Mouse (Mus musculus) hindbrain, embryonic 15.5 days (tissue): ENCODE data around the gene Shank1. TPM values are rescaled to one million over a fixed set of nuclear protein-coding genes. Genes with fewer than 3 reads are reported as not detected.

ENCODE experiments used
- ATAC-seq: fragments of 200-750 bp; cut with Nextera tagmentation; 2 replicates; pipeline ENCODE4 v1.8.0; 2017; ENCODE audit warnings: low read depth, moderate number of reproducible peaks, moderate TSS enrichment; ENCODE audit not compliant: low FRiP score
- H3K27ac ChIP-seq: fragments of 300-500 bp; sonication (generic); replicated peaks from 2 replicates; pipeline ENCODE4 v1.5.1; 2015; ENCODE audit warnings: mild to moderate bottlenecking, inconsistent platforms
- H3K27me3 ChIP-seq: fragments of 300-500 bp; sonication (generic); 2 replicates; pipeline ENCODE4 v1.6.1; 2015; ENCODE audit warnings: control low read depth, inconsistent platforms
- H3K36me3 ChIP-seq: fragments of 300-500 bp; sonication (generic); 2 replicates; pipeline ENCODE4 v1.6.1; 2015; ENCODE audit warnings: control low read depth, inconsistent platforms
- H3K4me1 ChIP-seq: fragments of 300-500 bp; sonication (generic); replicated peaks from 2 replicates; pipeline ENCODE4 v1.6.1; 2015; ENCODE audit warnings: control low read depth, inconsistent platforms
- H3K4me2 ChIP-seq: fragments of 300-500 bp; sonication (generic); 2 replicates; pipeline ENCODE4 v1.6.1; 2015; ENCODE audit warnings: moderate library complexity, mild to moderate bottlenecking, inconsistent platforms
- H3K4me3 ChIP-seq: fragments of 300-500 bp; sonication (generic); 2 replicates; pipeline ENCODE4 v1.5.1; 2015; ENCODE audit warnings: mild to moderate bottlenecking, inconsistent platforms
- H3K9ac ChIP-seq: fragments of 300-500 bp; sonication (generic); 2 replicates; pipeline ENCODE4 v1.6.1; 2015; ENCODE audit warnings: inconsistent platforms
- H3K9me3 ChIP-seq: fragments of 300-500 bp; sonication (generic); 2 replicates; pipeline ENCODE4 v1.6.1; 2016; ENCODE audit warnings: control low read depth, inconsistent platforms
- WGBS: fragments of 180-500 bp; shearing (Covaris S2); methylation state at CpG from one replicate; pipeline ENCODE4 v1.1.7; 2015; 5-methylcytosine and 5-hydroxymethylcytosine counted together
- polyA plus RNA-seq: library from polyadenylated mRNA; unstranded; fragments of >200 nt; fragmentation: Nextera tagmentation; extraction: Ambion mirVana; gene quantifications from 2 replicates; pipeline ENCODE4 v1.2.1, GENCODE M21; 2015

Shank1 gene
- polyA plus RNA-seq, 1 experiment from 2014 or later = 42.3 TPM

DNA sequence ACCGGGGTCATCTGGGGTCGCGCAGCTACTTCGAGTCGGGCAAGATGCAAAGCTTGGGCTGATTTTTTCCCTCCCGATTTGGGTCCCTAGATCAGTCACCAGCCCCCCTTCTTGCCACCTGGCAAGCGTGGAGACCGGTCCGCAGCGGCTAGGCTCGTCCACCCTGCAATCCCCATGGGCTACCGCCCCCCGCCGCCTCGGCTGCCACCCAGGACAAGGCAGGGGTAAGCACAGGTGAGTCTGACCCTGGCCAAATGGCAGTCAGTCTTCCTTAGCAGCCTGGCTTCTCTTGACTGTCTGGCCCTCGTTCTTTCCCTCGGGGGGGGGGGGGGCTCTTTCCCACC lies 74.6 kb downstream of the Shank1 start:
- Histone ChIP-seq H3K4me3 (peak overlapping the region; percentile 67), H3K9ac (peak overlapping the region; percentile 73), H3K27me3 (no peaks in the 10 kb centered on the region), H3K9me3 (no peaks in the 10 kb centered on the region), H3K4me2 (peak overlapping the region; percentile 93), H3K27ac (peak overlapping the region; percentile 78), H3K36me3 (no peaks in the 10 kb centered on the region), H3K4me1 (peaks cover 25% of the 10 kb centered on the region; the same call in 1 of the 2 replicates)
- WGBS = 3% methylated on average over 11 of the region's 17 CpGs
- peak; percentile 74 for ATAC-seq

DNA sequence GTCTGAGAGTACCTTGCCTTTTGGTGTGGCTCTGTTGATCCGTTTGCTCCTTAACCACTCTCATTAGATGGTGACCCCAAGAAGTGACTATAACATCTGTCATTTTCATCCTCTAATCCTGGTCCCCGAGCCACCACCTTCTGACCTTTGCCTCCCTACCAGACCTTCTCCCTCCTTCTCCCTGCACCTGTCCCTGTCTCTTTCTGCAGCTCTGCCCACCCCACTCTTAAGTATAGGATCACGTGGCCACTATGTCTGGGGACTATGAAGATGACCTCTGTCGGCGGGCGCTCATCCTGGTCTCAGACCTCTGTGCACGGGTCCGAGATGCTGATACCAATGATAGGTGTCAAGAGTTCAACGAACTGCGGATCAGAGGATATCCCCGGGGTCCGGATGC lies 75.7 kb downstream of the Shank1 start, which contains the start of gene 1700008O03Rik:
1700008O03Rik (minus strand) TSS at position 101 of the 400 bp plus-strand sequence.
- H3K9me3 ChIP-seq = no peaks in the 10 kb centered on the region
- WGBS = 83% methylated on average over 12 of the region's 12 CpGs
- peak within 1 kb of the TSS; percentile 73 for H3K9ac ChIP-seq
- H3K4me2 ChIP-seq = peak within 1 kb of the TSS; percentile 93
- peak within 1 kb of the TSS; percentile 78 for H3K27ac ChIP-seq
- peaks cover 25% of the 10 kb centered on the region; the same call in 1 of the 2 replicates for H3K4me1 ChIP-seq
- ATAC-seq = no peak
- peak within 1 kb of the TSS; percentile 67 for H3K4me3 ChIP-seq
- H3K27me3 ChIP-seq = no peaks in the 10 kb centered on the region
- no peaks in the 10 kb centered on the region for H3K36me3 ChIP-seq

DNA sequence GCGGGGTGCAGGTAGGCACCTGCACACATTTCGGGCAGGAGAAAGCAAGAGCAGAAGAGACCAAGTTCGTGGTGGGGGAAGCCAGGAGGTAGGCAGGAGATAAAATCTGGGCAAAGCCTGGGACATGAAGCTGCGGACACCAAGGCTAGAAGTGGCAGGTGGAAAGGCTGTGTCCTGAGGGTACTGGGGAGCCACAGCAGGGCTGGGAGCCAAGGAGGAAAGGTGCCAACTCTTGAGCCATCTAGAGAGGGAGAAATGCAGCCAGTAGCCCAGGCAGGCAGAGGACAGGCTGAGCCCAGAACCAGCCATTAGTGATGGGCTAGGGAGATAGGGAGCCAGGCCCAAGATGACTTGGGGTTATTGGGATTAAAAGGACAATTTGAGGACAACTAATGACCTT lies 81.8 kb downstream of the Shank1 start:
- ATAC-seq = no peak
- no peaks in the 10 kb centered on the region for H3K4me1 ChIP-seq
- no peak overlapping the region for H3K4me2 ChIP-seq
- no peak overlapping the region for H3K9ac ChIP-seq
- H3K4me3 ChIP-seq = no peak overlapping the region
- no peaks in the 10 kb centered on the region for H3K36me3 ChIP-seq
- no peak overlapping the region for H3K27ac ChIP-seq
- no peaks in the 10 kb centered on the region for H3K9me3 ChIP-seq
- WGBS = 85% methylated on average over 4 of the region's 4 CpGs
- H3K27me3 ChIP-seq = no peaks in the 10 kb centered on the region

DNA sequence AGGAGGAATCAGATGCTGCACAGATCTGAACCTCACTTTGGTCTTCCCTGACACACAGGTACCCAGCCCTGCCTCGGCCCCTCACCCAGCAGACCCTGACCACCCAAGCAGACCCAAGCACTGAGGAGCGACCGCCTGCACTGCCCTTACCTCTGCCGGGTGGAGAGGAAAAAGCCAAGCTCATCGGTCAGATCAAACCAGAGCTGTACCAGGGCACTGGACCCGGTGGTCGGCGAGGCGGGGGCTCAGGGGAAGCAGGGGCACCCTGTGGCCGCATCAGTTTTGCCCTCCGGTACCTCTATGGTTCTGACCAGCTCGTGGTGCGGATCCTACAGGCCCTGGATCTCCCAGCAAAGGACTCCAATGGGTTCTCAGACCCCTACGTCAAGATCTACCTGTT lies 82.3 kb downstream of the Shank1 start:
- no peak for ATAC-seq
- Histone ChIP-seq H3K4me1 (no peaks in the 10 kb centered on the region), H3K4me2 (no peak overlapping the region), H3K9me3 (no peaks in the 10 kb centered on the region), H3K27ac (no peak overlapping the region), H3K4me3 (no peak overlapping the region), H3K27me3 (no peaks in the 10 kb centered on the region), H3K36me3 (no peaks in the 10 kb centered on the region), H3K9ac (no peak overlapping the region)
- WGBS = 87% methylated on average over 14 of the region's 14 CpGs

DNA sequence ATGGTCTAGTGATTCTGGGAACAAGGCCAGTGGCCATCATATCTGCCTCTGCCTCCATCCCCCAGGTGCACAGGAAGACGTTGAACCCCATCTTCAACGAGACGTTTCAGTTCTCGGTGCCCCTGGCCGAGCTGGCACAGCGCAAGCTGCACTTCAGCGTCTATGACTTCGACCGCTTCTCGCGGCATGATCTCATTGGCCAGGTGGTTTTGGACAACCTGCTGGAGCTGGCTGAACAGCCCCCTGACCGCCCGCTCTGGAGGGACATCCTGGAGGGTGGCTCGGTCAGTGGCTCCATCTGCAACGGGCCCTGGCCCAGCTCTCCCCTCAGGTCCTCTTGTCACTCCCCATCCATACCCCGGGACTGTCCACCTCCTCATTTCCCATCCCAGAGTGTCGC lies 83.2 kb downstream of the Shank1 start:
- H3K27ac ChIP-seq = no peak overlapping the region
- no peak for ATAC-seq
- no peaks in the 10 kb centered on the region for H3K9me3 ChIP-seq
- no peak overlapping the region for H3K4me3 ChIP-seq
- no peaks in the 10 kb centered on the region for H3K36me3 ChIP-seq
- H3K4me1 ChIP-seq = no peaks in the 10 kb centered on the region
- WGBS = 91% methylated on average over 17 of the region's 17 CpGs
- no peak overlapping the region for H3K4me2 ChIP-seq
- no peaks in the 10 kb centered on the region for H3K27me3 ChIP-seq
- no peak overlapping the region for H3K9ac ChIP-seq

DNA sequence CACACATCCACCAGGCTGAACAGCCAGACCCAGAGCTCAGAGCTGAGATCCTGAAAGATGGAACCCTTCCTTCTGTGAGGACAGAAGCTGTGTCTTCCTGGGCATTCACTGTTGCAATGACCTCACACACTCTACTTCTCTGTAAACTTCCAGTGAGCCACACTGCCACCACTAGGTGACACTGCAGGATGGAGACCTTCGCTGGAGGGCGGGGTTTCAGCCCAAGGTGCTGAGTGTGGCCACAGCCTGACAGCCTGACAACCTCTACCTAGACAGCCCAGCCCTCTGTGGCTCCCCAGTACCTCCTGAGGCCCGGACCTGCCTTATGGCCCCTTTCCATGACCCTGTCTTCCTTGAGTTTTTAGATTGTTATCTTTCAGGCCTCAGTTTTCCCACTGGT lies 88.5 kb downstream of the Shank1 start:
- H3K4me3 ChIP-seq = no peak overlapping the region
- peak; percentile 61 for ATAC-seq
- H3K4me2 ChIP-seq = no peak overlapping the region
- no peaks in the 10 kb centered on the region for H3K36me3 ChIP-seq
- H3K9me3 ChIP-seq = no peaks in the 10 kb centered on the region
- H3K27me3 ChIP-seq = no peaks in the 10 kb centered on the region
- H3K9ac ChIP-seq = no peak overlapping the region
- H3K4me1 ChIP-seq = no peaks in the 10 kb centered on the region
- WGBS = 21% methylated on average over 3 of the region's 3 CpGs
- no peak overlapping the region for H3K27ac ChIP-seq

DNA sequence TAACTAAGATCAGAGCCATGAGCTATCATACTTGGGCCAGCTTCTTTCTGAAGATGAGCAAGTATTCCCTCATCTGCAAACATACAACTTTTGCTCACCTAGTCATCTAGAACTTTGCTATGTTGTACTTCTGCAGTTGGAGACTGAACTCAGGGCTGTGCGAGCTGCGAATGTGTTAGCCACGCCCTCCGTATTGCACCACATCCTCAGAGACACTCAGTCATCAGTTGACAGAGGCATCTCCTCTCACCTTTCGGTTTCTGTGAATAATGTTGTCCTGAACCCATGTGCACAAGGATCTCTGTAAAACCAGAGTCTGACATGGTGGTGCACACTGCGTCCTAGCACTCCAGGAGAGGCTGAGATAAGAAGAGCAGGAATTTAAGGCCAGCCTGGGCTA lies 91.6 kb downstream of the Shank1 start:
- ATAC-seq = no peak
- H3K36me3 ChIP-seq = no peaks in the 10 kb centered on the region
- H3K4me1 ChIP-seq = peaks cover 10% of the 10 kb centered on the region
- H3K4me2 ChIP-seq = no peak overlapping the region
- no peak overlapping the region for H3K4me3 ChIP-seq
- no peaks in the 10 kb centered on the region for H3K9me3 ChIP-seq
- WGBS = 88% methylated on average over 6 of the region's 6 CpGs
- H3K9ac ChIP-seq = no peak overlapping the region
- H3K27ac ChIP-seq = no peak overlapping the region
- no peaks in the 10 kb centered on the region for H3K27me3 ChIP-seq

DNA sequence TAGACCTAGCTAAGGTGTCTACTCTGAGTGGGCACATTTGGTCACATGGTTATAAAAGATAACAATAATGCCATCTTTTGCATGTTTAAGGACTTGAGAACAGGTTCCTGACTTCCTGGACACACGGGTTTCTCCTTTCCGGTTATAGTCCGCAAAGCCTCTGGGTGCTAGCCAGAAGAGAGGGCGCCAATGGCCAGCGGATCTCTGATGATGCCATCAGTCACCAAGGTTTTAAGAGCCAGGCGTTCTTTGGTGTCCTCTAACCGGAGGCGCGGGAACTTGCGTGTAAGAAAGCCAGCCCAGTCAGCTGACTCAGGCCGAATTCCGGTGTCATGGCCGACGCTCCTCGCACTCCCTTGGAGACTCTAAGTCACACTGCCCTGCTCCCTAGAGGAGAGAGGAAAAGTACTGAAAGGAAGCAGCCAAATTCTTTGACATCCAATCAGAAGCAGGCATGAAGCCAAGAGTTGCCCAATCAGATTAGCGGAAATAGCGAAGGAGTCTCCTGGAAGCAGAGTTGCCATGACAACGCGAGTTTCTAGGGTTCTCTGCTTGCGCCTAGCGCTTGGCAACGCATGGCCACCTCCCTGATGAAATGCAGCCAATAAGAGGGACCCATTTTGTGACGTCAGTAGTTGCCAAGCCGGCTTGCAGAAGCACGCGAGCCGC lies 95.4 kb downstream of the Shank1 start:
- H3K9me3 ChIP-seq = no peaks in the 10 kb centered on the region
- 1% methylated on average over 27 of the region's 27 CpGs for WGBS
- H3K36me3 ChIP-seq = no peaks in the 10 kb centered on the region
- no peaks in the 10 kb centered on the region for H3K27me3 ChIP-seq
- H3K27ac ChIP-seq = peak overlapping the region; percentile 93
- H3K4me1 ChIP-seq = peaks cover 10% of the 10 kb centered on the region
- peak overlapping the region; percentile 46 for H3K4me3 ChIP-seq
- peak overlapping the region; percentile 46 for H3K9ac ChIP-seq
- H3K4me2 ChIP-seq = peak overlapping the region; percentile 71
- peak; percentile 98 for ATAC-seq

DNA sequence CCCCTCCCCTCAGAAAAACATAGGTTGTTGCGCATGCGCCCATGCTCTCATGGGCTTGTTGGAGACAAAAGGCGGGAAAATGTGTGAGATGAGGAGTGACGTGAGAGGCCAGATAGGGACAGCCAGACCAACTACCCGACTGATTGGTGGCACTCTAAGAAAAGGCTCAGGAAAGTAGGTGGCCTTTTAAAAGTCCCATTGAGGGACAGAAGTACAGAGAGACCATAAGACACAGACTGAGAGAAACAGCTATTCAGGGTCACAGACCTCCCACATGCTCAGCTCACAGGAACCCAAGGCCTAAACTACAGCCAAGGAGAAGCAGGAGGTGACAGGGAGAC lies 95.9 kb downstream of the Shank1 start:
- peak overlapping the region; percentile 71; the same call in 1 of the 2 replicates for H3K4me2 ChIP-seq
- H3K27ac ChIP-seq = no peak overlapping the region

More for the DNA sequence above, 95.9 kb downstream of the Shank1 start:
- H3K4me1 ChIP-seq = peaks cover 10% of the 10 kb centered on the region
- under 1% methylated on average over 5 of the region's 5 CpGs for WGBS
- H3K9me3 ChIP-seq = no peaks in the 10 kb centered on the region
- no peaks in the 10 kb centered on the region for H3K27me3 ChIP-seq
- no peak overlapping the region for H3K9ac ChIP-seq
- H3K4me3 ChIP-seq = no peak overlapping the region
- no peaks in the 10 kb centered on the region for H3K36me3 ChIP-seq
- ATAC-seq = no peak

Other genes with a start within 250 kb of the Shank1 start
- gene Klk1b21, start 207.9 kb upstream of the Shank1 start, polyA plus RNA-seq = not detected in 2 replicates
- not detected in 2 replicates for gene Klk1b22, start 197.6 kb upstream of the Shank1 start, polyA plus RNA-seq
- not detected in 2 replicates for gene Klk1b16, start 173.5 kb upstream of the Shank1 start, polyA plus RNA-seq
- gene Klk1b24, start 122.0 kb upstream of the Shank1 start, polyA plus RNA-seq = not detected in 2 replicates
- not detected in 2 replicates for gene Klk1b3, start 112.1 kb upstream of the Shank1 start, polyA plus RNA-seq
- not detected in 2 replicates for gene Klk1b4, start 102.8 kb upstream of the Shank1 start, polyA plus RNA-seq
- gene Klk1b5, start 94.3 kb upstream of the Shank1 start, polyA plus RNA-seq = not detected in 2 replicates
- gene Klk1, start 84.9 kb upstream of the Shank1 start, polyA plus RNA-seq = not detected in 2 replicates
- gene Gm36864, start 74.1 kb upstream of the Shank1 start, polyA plus RNA-seq = 0.17 TPM in 1 of 2 replicates, not detected in the other
- gene 1700028J19Rik, start 63.6 kb upstream of the Shank1 start, polyA plus RNA-seq = 1.1 and 1.2 TPM in 2 replicates
- gene 2410002F23Rik, start 63.5 kb upstream of the Shank1 start, polyA plus RNA-seq = 193 and 221 TPM in 2 replicates
- not detected in 2 replicates for gene Acp4, start 52.9 kb upstream of the Shank1 start, polyA plus RNA-seq
- 1.2 TPM in 1 of 2 replicates, not detected in the other for gene Gm15517, start 48.8 kb upstream of the Shank1 start, polyA plus RNA-seq
- gene Clec11a, start 3.4 kb upstream of the Shank1 start, polyA plus RNA-seq = 3.0 and 3.4 TPM in 2 replicates
- 58.9 and 68.8 TPM in 2 replicates for gene Syt3, start 73.8 kb downstream of the Shank1 start, polyA plus RNA-seq
- 2.8 and 2.9 TPM in 2 replicates for gene 1700008O03Rik, start 75.6 kb downstream of the Shank1 start, polyA plus RNA-seq
- gene Lrrc4b, start 118.8 kb downstream of the Shank1 start, polyA plus RNA-seq = 16.7 and 16.9 TPM in 2 replicates
- 3.7 and 5.0 TPM in 2 replicates for gene Aspdh, start 155.1 kb downstream of the Shank1 start, polyA plus RNA-seq
- 44.0 and 45.7 TPM in 2 replicates for gene Josd2, start 157.7 kb downstream of the Shank1 start, polyA plus RNA-seq
- gene Emc10, start 186.3 kb downstream of the Shank1 start, polyA plus RNA-seq = 148 and 165 TPM in 2 replicates
- 21.3 and 23.6 TPM in 2 replicates for gene Fam71e1, start 186.3 kb downstream of the Shank1 start, polyA plus RNA-seq
- 0.10 and 0.18 TPM in 2 replicates for gene Mybpc2, start 214.4 kb downstream of the Shank1 start, polyA plus RNA-seq
- gene Spib, start 221.8 kb downstream of the Shank1 start, polyA plus RNA-seq = not detected in 2 replicates
- 27.5 and 29.4 TPM in 2 replicates for gene Pold1, start 238.6 kb downstream of the Shank1 start, polyA plus RNA-seq
- gene Nr1h2, start 243.7 kb downstream of the Shank1 start, polyA plus RNA-seq = 60.3 and 70.4 TPM in 2 replicates